Mouse (Mus musculus): ENCODE results near the gene Cdk8. TPM values are rescaled to one million over a fixed set of nuclear protein-coding genes. Genes with fewer than 3 reads are reported as not detected.

Gene Cdk8
- polyA plus RNA-seq, 1 experiment: 13.7 TPM

DNA sequence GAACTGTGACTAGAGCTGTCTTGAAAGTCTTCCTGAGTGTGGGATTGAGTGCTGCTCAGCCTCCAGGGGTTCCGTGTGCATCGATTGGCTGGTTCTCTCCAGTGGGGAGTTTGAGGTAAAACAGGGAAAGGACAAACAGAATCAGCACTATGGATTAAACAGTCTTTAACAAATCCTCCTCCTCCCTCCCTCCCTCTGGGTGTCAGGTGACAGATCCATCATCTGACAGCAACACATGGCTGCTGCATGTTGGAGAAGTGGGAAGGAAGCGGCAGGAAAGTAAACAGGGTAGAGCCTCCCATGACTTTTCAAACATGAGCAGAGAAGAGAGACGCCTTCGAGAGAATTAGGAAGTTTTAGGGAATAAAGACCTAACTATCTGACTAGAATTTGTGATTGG lies 59.4 kb downstream of the Cdk8 start:
- peaks cover 85% of the 10 kb centered on the region for H3K36me3 ChIP-seq (replicated peaks; ENCODE audit: low read length)
- H3K4me1 ChIP-seq: peaks cover 39% of the 10 kb centered on the region
- no peaks in the 10 kb centered on the region for H3K27me3 ChIP-seq (replicated peaks)
- H3K4me3 ChIP-seq (replicated peaks): no peak overlapping the region
- TF ChIP-seq GATA1 (IDR thresholded peaks at IDR 0.05; ENCODE audit: borderline replicate concordance, low read length) (no peak), FLI1 (IDR thresholded peaks at IDR 0.05; ENCODE audit: low read length) (no peak)
- no peaks in the 10 kb centered on the region for H3K9me3 ChIP-seq

DNA sequence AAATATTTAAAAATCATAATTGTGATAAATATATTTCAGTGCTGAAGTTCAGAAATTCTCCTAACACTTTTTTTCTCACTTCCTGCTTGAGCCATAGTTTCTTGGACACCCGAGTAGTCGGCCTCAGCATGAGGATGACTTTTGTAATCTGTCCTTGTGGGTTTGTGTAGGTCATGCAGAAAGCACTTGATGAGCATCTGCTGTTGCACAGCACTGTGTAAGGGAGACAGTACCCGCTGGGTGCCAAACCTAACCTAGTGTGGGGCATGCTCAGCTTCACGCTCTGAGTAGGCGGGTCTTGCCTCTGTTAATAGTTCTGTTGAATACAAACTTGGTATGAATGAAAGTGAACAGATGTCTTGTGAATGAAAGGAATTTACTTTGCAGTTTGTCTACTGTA lies 60.5 kb downstream of the Cdk8 start:
- peak overlapping the region; percentile 65 for H3K4me3 ChIP-seq (replicated peaks)
- peaks cover 85% of the 10 kb centered on the region for H3K36me3 ChIP-seq (replicated peaks; ENCODE audit: low read length)
- no peak for TF ChIP-seq GATA1 (IDR thresholded peaks at IDR 0.05; ENCODE audit: borderline replicate concordance, low read length)
- TF ChIP-seq FLI1 (IDR thresholded peaks at IDR 0.05; ENCODE audit: low read length): no peak
- H3K9me3 ChIP-seq: no peaks in the 10 kb centered on the region
- H3K27me3 ChIP-seq (replicated peaks): no peaks in the 10 kb centered on the region
- peaks cover 39% of the 10 kb centered on the region for H3K4me1 ChIP-seq

DNA sequence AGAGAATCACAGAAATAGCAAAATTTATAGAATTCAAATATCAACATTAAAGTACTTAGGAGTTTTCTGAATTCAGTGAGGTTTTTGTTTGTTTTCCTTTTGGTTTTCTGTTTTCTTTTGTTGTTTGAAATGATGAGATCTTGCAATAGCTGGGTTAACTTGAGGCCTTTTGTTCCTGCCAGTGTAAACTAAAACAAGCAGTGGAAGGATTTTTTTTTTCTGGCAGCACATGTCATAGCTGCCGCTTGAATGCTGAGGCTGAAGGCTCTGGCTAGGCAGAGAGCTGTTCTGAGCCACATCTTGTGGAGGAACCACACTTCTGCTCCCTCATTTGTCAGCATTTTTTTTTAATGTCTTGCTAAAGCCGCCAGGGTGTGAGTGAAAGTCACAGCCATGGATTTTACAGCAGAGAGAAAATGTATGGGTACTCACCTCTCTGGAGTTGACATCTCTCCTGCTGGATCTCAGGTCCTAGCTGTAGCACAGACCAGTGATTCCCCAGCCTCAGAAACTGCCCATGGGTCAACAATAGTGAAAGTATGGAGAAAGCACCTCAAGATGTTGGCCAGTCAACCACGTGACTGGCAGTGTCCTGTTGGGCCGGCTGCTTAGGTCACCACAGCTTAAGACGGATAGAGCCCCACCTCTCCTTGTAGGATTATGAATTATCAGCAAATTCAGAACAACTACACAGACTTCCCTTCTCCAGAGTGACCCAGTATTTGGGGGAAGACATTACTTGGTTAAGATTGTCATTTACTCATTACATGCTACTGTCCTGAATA lies 62.1 kb downstream of the Cdk8 start:
- Histone ChIP-seq H3K9me3 (no peaks in the 10 kb centered on the region), H3K27me3 (replicated peaks) (no peaks in the 10 kb centered on the region), H3K36me3 (replicated peaks; ENCODE audit: low read length) (peaks cover 84% of the 10 kb centered on the region), H3K4me3 (replicated peaks) (no peak overlapping the region), H3K4me1 (peaks cover 32% of the 10 kb centered on the region)
- no peak for TF ChIP-seq FLI1 (IDR thresholded peaks at IDR 0.05; ENCODE audit: low read length)
- no peak for TF ChIP-seq GATA1 (IDR thresholded peaks at IDR 0.05; ENCODE audit: borderline replicate concordance, low read length)

DNA sequence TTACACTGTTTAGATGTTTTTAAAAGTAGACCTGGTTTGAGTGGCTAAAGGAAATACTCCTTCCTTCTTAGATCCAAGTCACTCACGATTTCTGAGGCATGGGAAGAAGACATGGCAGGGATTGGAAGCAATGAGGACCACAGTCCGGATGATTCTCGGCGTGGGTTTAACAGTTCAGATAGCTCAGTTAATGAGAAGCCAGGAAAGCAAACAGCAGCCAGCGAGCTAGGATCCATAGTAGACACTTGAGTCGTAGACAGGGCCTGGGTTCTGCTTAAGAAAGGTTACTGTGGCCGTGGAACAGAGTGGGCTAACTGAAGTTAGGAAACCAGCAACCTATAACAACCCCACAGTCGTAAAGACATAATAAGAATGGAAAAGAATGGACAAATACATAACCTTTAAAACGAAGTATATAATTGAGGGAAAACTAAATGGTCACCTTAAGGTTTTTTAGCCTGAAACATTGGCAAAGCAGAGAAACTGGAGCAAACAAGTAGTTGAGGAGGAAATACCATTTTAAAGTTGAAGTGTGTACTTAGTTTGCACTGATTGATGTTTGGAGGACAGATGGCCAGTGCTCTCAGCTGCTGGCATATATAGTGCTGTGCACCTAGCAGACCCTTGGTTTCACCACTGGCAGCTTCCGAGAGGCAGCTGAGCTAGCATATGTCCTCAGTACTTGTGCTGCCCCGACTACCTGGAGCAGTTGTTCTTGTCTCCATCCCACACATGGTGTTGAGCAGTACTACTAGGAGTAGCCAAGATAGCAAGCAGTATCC lies 63.1 kb downstream of the Cdk8 start:
- Histone ChIP-seq H3K4me1 (peaks cover 29% of the 10 kb centered on the region), H3K4me3 (replicated peaks) (no peak overlapping the region), H3K27me3 (replicated peaks) (no peaks in the 10 kb centered on the region), H3K36me3 (replicated peaks; ENCODE audit: low read length) (peaks cover 85% of the 10 kb centered on the region), H3K9me3 (no peaks in the 10 kb centered on the region)
- TF ChIP-seq FLI1 (IDR thresholded peaks at IDR 0.05; ENCODE audit: low read length): no peak
- no peak for TF ChIP-seq GATA1 (IDR thresholded peaks at IDR 0.05; ENCODE audit: borderline replicate concordance, low read length)

DNA sequence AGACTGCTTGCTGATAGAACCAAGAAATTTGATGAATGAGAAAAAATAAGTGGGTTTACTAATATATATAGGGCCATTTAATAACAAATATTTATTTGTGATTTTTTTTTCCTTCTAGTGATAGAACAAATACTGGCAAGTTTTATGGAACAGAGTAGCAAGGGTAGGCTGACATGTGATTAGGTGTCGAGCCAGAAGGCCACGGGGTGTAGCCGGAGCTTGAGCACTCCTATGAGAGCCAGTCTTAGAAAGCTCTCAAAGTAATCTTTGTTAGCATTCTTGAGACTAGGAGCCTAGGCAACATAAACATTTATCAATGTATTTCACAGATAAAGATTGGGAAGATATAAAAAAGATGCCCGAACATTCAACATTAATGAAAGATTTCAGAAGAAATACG lies 63.8 kb downstream of the Cdk8 start:
- peaks cover 28% of the 10 kb centered on the region for H3K4me1 ChIP-seq
- H3K27me3 ChIP-seq (replicated peaks): no peaks in the 10 kb centered on the region
- no peaks in the 10 kb centered on the region for H3K9me3 ChIP-seq
- H3K4me3 ChIP-seq (replicated peaks): no peak overlapping the region
- TF ChIP-seq FLI1 (IDR thresholded peaks at IDR 0.05; ENCODE audit: low read length): no peak
- no peak for TF ChIP-seq GATA1 (IDR thresholded peaks at IDR 0.05; ENCODE audit: borderline replicate concordance, low read length)
- peaks cover 86% of the 10 kb centered on the region for H3K36me3 ChIP-seq (replicated peaks; ENCODE audit: low read length)

DNA sequence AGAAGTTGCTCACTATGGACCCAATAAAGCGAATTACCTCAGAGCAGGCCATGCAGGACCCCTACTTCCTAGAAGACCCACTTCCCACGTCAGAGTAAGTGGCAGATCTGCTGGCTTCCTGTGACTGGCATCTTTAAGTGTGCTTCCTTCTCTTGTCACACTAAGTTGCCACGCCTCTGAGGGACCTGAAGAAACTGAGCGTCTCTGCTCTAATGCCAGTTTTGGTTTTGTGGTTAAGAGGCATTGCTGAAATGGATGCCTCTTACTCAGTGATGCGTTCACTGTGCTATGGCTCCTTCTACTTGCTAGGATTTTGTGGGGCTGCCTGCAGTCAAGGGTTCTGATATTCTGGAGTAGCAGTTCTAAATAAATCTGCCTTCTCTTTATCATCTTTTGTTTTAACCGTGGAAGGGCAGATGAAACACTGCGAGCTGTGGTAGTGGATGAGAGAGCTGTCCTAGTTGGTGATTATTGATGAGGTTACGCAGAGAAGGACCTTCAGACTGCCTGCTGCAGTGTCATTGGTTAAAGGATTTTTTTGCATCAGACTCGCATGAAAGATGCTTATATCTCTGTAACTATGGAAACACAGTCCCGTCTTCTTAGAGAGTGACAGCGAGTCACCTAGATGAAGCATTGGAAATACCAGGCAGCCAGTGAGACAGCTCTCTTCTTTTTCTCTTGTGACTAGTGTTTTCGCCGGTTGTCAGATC lies 67.9 kb downstream of the Cdk8 start:
- Histone ChIP-seq H3K27me3 (replicated peaks) (no peaks in the 10 kb centered on the region), H3K4me1 (peaks cover 8% of the 10 kb centered on the region; the same call in 1 of the 2 replicates), H3K4me3 (replicated peaks) (no peak overlapping the region), H3K36me3 (replicated peaks; ENCODE audit: low read length) (peaks cover 93% of the 10 kb centered on the region), H3K9me3 (no peaks in the 10 kb centered on the region)
- TF ChIP-seq GATA1 (IDR thresholded peaks at IDR 0.05; ENCODE audit: borderline replicate concordance, low read length): no peak
- TF ChIP-seq FLI1 (IDR thresholded peaks at IDR 0.05; ENCODE audit: low read length): no peak

DNA sequence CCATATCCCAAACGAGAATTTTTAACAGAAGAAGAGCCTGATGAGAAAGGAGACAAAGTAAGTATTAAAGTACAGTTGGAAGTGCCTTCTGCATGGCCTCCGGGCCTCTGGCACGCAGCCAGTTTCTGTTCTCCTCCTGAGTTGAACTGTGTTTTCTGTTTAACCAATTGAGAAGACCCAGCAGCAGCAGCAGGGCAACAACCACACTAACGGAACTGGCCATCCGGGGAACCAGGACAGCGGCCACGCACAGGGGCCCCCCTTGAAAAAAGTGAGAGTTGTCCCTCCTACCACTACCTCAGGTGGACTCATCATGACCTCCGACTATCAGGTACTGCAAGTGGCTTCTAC lies 68.5 kb downstream of the Cdk8 start:
- Histone ChIP-seq H3K9me3 (no peaks in the 10 kb centered on the region), H3K27me3 (replicated peaks) (no peaks in the 10 kb centered on the region), H3K36me3 (replicated peaks; ENCODE audit: low read length) (peaks cover 93% of the 10 kb centered on the region), H3K4me1 (peaks cover 8% of the 10 kb centered on the region; the same call in 1 of the 2 replicates), H3K4me3 (replicated peaks) (no peak overlapping the region)
- TF ChIP-seq GATA1 (IDR thresholded peaks at IDR 0.05; ENCODE audit: borderline replicate concordance, low read length) (no peak), FLI1 (IDR thresholded peaks at IDR 0.05; ENCODE audit: low read length) (no peak)

DNA sequence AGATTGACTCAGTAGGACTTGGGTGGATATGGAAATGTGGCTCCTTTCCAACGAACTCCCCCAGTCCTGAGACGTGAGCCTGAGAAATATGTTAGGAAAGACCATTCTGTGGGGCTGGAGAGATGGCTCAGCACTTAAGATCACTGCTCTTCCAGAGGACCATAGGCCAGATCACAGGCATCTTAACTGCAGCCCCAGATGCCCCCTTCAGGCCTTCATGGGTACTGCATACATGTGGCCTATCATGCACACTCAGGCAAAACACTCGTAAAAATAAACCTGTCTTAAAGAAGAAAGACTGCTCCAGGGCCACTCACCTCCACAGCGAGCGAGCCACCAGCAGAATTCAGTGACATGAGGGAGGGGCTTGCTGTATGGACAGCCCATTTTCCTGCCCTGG lies 72.4 kb downstream of the Cdk8 start:
- H3K27me3 ChIP-seq (replicated peaks): no peaks in the 10 kb centered on the region
- H3K4me3 ChIP-seq (replicated peaks): no peak overlapping the region
- peaks cover 9% of the 10 kb centered on the region for H3K9me3 ChIP-seq
- TF ChIP-seq FLI1 (IDR thresholded peaks at IDR 0.05; ENCODE audit: low read length): no peak
- no peak for TF ChIP-seq GATA1 (IDR thresholded peaks at IDR 0.05; ENCODE audit: borderline replicate concordance, low read length)
- peaks cover 86% of the 10 kb centered on the region for H3K36me3 ChIP-seq (replicated peaks; ENCODE audit: low read length)
- H3K4me1 ChIP-seq: peaks cover 26% of the 10 kb centered on the region

DNA sequence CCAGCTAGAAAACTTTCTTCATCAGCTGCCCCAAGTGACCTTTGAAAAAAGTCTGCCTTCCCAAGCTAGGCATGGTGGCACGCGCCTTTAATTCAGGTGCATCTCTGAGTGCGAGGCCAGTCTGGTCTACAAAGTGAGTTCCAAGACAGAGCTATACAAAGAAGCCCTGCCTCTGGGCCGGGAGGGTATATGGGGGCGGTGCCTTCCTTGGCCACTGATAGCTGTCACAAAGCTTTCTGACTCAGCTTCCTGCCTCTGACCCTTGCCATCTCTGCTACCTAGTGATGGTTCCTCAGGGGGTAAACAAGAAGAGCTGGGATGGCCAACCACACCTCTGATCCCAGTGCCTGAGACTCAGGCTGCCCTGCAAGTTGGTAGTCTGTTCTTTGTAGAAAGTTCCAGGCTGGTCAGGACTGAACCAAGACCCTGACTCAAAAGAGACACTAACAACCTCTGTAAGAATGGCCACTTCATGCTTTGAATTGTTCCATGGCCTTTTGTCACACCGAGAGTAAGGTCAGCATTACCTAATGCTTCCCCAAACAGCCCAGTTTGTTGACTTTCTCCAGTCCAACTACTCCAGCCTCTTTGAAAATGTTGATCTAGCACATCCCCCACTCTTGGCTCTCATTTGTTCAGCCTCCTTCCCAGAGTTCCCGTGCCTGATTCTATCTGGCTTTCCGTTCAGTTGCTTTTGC lies 76.2 kb downstream of the Cdk8 start:
- peaks cover 21% of the 10 kb centered on the region for H3K4me1 ChIP-seq
- peaks cover 19% of the 10 kb centered on the region for H3K9me3 ChIP-seq
- peaks cover 61% of the 10 kb centered on the region for H3K36me3 ChIP-seq (replicated peaks; ENCODE audit: low read length)
- TF ChIP-seq FLI1 (IDR thresholded peaks at IDR 0.05; ENCODE audit: low read length): no peak
- TF ChIP-seq GATA1 (IDR thresholded peaks at IDR 0.05; ENCODE audit: borderline replicate concordance, low read length): no peak
- H3K27me3 ChIP-seq (replicated peaks): no peaks in the 10 kb centered on the region
- no peak overlapping the region for H3K4me3 ChIP-seq (replicated peaks)

Data from megakaryocyte, embryonic 14.5 days (primary cell).